ENCODE assay signal across 24 mouse cellular contexts in the genomic region with DNA sequence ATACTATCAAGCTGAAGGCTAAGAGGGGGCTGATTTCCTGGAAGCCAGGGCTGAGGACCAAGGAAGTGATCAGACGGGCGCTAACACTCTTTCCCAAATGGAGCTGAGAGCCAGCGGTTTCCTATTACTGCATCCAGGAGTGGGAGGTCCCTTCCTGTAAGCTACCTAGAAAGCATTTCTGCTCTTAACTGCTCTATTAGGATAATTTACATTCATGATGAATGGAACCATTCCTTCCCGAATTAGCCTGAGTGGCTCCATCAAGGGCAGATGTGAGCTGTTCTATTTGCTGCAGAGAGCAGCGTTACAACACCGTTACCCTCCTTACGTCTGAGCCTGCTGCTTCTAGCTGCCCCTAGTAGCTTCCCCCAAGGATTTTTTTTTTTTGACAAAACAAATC. TPM values are rescaled to one million over a fixed set of nuclear protein-coding genes. Genes with fewer than 3 reads are reported as not detected.
A peak's percentile ranks its signal among the peaks of the same experiment; 100 is the strongest.
DNase-seq lines count a peak whose midpoint lies in the region; ATAC-seq and TF ChIP-seq lines count a peak whose summit lies in the region.
"Had no signal": no experiment of that assay in that cellular context is flagged by ENCODE, and none has a peak within 500 bp of the region (broad histone marks: within the 10 kb centered on the region; RNA-seq: fewer than 3 reads in every experiment).

No protein-coding gene starts in this region.

- H3K27me3 ChIP-seq in forebrain, embryonic 14.5 days (replicated peaks; ENCODE audit: control insufficient read depth, insufficient read depth, low read length) = no peaks in the 10 kb centered on the region
- H3K27me3 ChIP-seq in forebrain, embryonic 13.5 days = peaks cover 5% of the 10 kb centered on the region
- 0 out of 2 replicates have a peak, but pooled peaks cover 3% of the 10 kb centered on the region for H3K27me3 ChIP-seq in kidney, postnatal 0 days (ENCODE audit: insufficient read depth, low read length)
- H3K27me3 ChIP-seq in kidney, embryonic 14.5 days (ENCODE audit: control insufficient read depth, insufficient read depth, low read length) = peaks cover 7% of the 10 kb centered on the region; the same call in 1 of the 2 replicates
- H3K27me3 ChIP-seq: CH12.LX; embryonic facial prominence, embryonic 12.5 days; forebrain, embryonic 15.5 days; Patski had no signal

- no peak for ATAC-seq in forebrain, embryonic 14.5 days
- ATAC-seq in forebrain, embryonic 13.5 days = no peak
- ATAC-seq in kidney, postnatal 0 days (replicated peaks; ENCODE audit: low FRiP score, low read depth) = no peak
- no peak for ATAC-seq in kidney, embryonic 14.5 days (ENCODE audit: low FRiP score, low TSS enrichment)
- ATAC-seq: CD4-positive, CD25-positive, alpha-beta regulatory T cell, adult 4 months; forebrain, embryonic 15.5 days; forebrain, postnatal 0 days; Patski had no signal

- H3K36me3 ChIP-seq in forebrain, embryonic 14.5 days (ENCODE audit: control insufficient read depth, insufficient read depth, low read length) = no peaks in the 10 kb centered on the region
- H3K36me3 ChIP-seq in forebrain, embryonic 13.5 days (ENCODE audit: poor library complexity, severe bottlenecking) = no peaks in the 10 kb centered on the region
- no peaks in the 10 kb centered on the region for H3K36me3 ChIP-seq in kidney, postnatal 0 days (ENCODE audit: insufficient read depth, low read length)
- no peaks in the 10 kb centered on the region for H3K36me3 ChIP-seq in kidney, embryonic 14.5 days (ENCODE audit: control insufficient read depth, insufficient read depth, low read length)
- H3K36me3 ChIP-seq: embryonic facial prominence, embryonic 12.5 days; forebrain, embryonic 15.5 days had no signal

- H3K4me1 ChIP-seq in forebrain, embryonic 14.5 days (ENCODE audit: control insufficient read depth, insufficient read depth, low read length) = peaks cover 15% of the 10 kb centered on the region
- peaks cover 22% of the 10 kb centered on the region for H3K4me1 ChIP-seq in forebrain, embryonic 13.5 days
- H3K4me1 ChIP-seq in kidney, postnatal 0 days (replicated peaks; ENCODE audit: insufficient read depth, low read length) = 0 out of 2 replicates have a peak, but pooled peaks cover 10% of the 10 kb centered on the region
- H3K4me1 ChIP-seq in kidney, embryonic 14.5 days (ENCODE audit: control insufficient read depth, insufficient read depth, low read length) = peaks cover 14% of the 10 kb centered on the region

- WGBS in forebrain, embryonic 14.5 days = 58% methylated on average over 7 of the region's 7 CpGs
- 63% methylated on average over 7 of the region's 7 CpGs for WGBS in forebrain, embryonic 13.5 days
- WGBS in kidney, postnatal 0 days = 15% methylated on average over 7 of the region's 7 CpGs
- WGBS in kidney, embryonic 14.5 days = 28% methylated on average over 7 of the region's 7 CpGs

- H3K4me2 ChIP-seq in forebrain, embryonic 14.5 days (ENCODE audit: low read length) = no peak overlapping the region
- H3K4me2 ChIP-seq in forebrain, embryonic 13.5 days = no peak overlapping the region
- H3K4me2 ChIP-seq in kidney, postnatal 0 days (ENCODE audit: low read length) = no peak overlapping the region
- H3K4me2 ChIP-seq in kidney, embryonic 14.5 days (replicated peaks; ENCODE audit: low read depth, low read length) = no peak overlapping the region
- H3K4me2 ChIP-seq: embryonic facial prominence, embryonic 12.5 days; forebrain, embryonic 15.5 days had no signal

- no peak for TF ChIP-seq CTCF in kidney, postnatal 0 days (IDR thresholded peaks at IDR 0.05; ENCODE audit: low read depth)
- TF ChIP-seq CTCF in brain, embryonic 14.5 days (IDR thresholded peaks at IDR 0.05; ENCODE audit: borderline replicate concordance, extremely low read depth, insufficient read depth, insufficient read length) = no peak

- no peak for TF ChIP-seq POLR2A in brain, embryonic 14.5 days (IDR thresholded peaks at IDR 0.05; ENCODE audit: borderline replicate concordance, extremely low read depth, insufficient read depth, insufficient read length, poor library complexity, severe bottlenecking)

- H3K9ac ChIP-seq in forebrain, embryonic 14.5 days (ENCODE audit: low read length) = no peak overlapping the region
- H3K9ac ChIP-seq in forebrain, embryonic 13.5 days = no peak overlapping the region
- H3K9ac ChIP-seq in kidney, postnatal 0 days (ENCODE audit: low read depth, low read length) = no peak overlapping the region
- no peak overlapping the region for H3K9ac ChIP-seq in kidney, embryonic 14.5 days (ENCODE audit: low read depth, low read length)
- H3K9ac ChIP-seq: embryonic facial prominence, embryonic 12.5 days; forebrain, embryonic 15.5 days; forebrain, postnatal 0 days had no signal

- H3K9me3 ChIP-seq in forebrain, embryonic 14.5 days (replicated peaks; ENCODE audit: control insufficient read depth, low read length) = no peaks in the 10 kb centered on the region
- no peaks in the 10 kb centered on the region for H3K9me3 ChIP-seq in forebrain, embryonic 13.5 days (replicated peaks)
- H3K9me3 ChIP-seq in kidney, postnatal 0 days (replicated peaks; ENCODE audit: low read length) = no peaks in the 10 kb centered on the region
- H3K9me3 ChIP-seq in kidney, embryonic 14.5 days (ENCODE audit: control insufficient read depth, low read length) = no peaks in the 10 kb centered on the region
- H3K9me3 ChIP-seq: embryonic facial prominence, embryonic 12.5 days; forebrain, embryonic 15.5 days had no signal

- no peak overlapping the region for H3K4me3 ChIP-seq in forebrain, embryonic 14.5 days (ENCODE audit: low read depth, low read length)
- no peak overlapping the region for H3K4me3 ChIP-seq in forebrain, embryonic 13.5 days
- no peak overlapping the region for H3K4me3 ChIP-seq in kidney, postnatal 0 days (replicated peaks; ENCODE audit: low read depth, low read length)
- H3K4me3 ChIP-seq in kidney, embryonic 14.5 days (ENCODE audit: low read length) = no peak overlapping the region
- H3K4me3 ChIP-seq: embryonic facial prominence, embryonic 12.5 days; forebrain, embryonic 15.5 days had no signal

- DNase-seq in adrenal gland, adult 2 months = peak; percentile 35
- DNase-seq in adrenal gland, adult 8-10 months = no peak
- peak; percentile 25 for DNase-seq in forebrain, embryonic 14.5 days (ENCODE audit: low spot score)
- DNase-seq in kidney, postnatal 0 days (ENCODE audit: low spot score) = peak; percentile 46
- peak; percentile 46 for DNase-seq in brain, embryonic 14.5 days (ENCODE audit: low read depth)
- no peak for DNase-seq in MN1 (ENCODE audit: low spot score)
- DNase-seq: adrenal gland, postnatal 10 days; adrenal gland, postnatal 25 days; B cell, adult 2 months; cerebellum, adult 11-12 months; cerebellum, adult 2 months; cerebellum, adult 9-10 months; cerebellum, postnatal 10 days; cerebellum, postnatal 25 days; forebrain, postnatal 0 days had no signal

- no peak overlapping the region for H3K27ac ChIP-seq in forebrain, embryonic 14.5 days (ENCODE audit: low read depth, low read length)
- no peak overlapping the region for H3K27ac ChIP-seq in forebrain, embryonic 13.5 days
- H3K27ac ChIP-seq in kidney, postnatal 0 days = no peak overlapping the region
- H3K27ac ChIP-seq in kidney, embryonic 14.5 days (ENCODE audit: low read depth, low read length) = no peak overlapping the region
- H3K27ac ChIP-seq: embryonic facial prominence, embryonic 12.5 days; forebrain, embryonic 15.5 days had no signal

RNA-seq across cellular contexts. Expression of gene Smarcal1, which starts 9.0 kb away (rescaled TPM):
- total RNA-seq in adrenal gland, adult 2 months (2021) = 10 to 100 TPM; 38.5 to 51.4 TPM
- polyA plus RNA-seq in adrenal gland, adult 2 months (2012; rRNA removed) = 49.5 and 56.9 TPM in 2 replicates
- total RNA-seq in adrenal gland, adult 8-10 months (2022) = 10 to 100 TPM; 59.2 to 75.5 (median 64.6) TPM
- polyA plus RNA-seq in forebrain, embryonic 14.5 days (2014; fragmentation: Nextera tagmentation; extraction: Ambion mirVana) = 28.6 and 35.0 TPM in 2 replicates
- 24.2 and 25.0 TPM in 2 replicates for polyA plus RNA-seq in forebrain, embryonic 13.5 days (2015; fragmentation: Nextera tagmentation; extraction: Ambion mirVana)
- polyA plus RNA-seq in kidney, postnatal 0 days (2015; fragmentation: Nextera tagmentation; extraction: Ambion mirVana) = 13.5 and 13.8 TPM in 2 replicates
- polyA plus RNA-seq in kidney, embryonic 14.5 days (2014; fragmentation: Nextera tagmentation; extraction: Ambion mirVana) = 16.0 and 24.4 TPM in 2 replicates
- polyA plus RNA-seq in brain, embryonic 14.5 days (2012; rRNA removed) = 44.9 TPM in 2 replicates

RNA-seq across cellular contexts. Expression of gene March4, which starts 37.3 kb away (rescaled TPM):
- under 1 TPM; 0.35 to 0.45 TPM for total RNA-seq in adrenal gland, adult 2 months (2021)
- 0.17 and 0.18 TPM in 2 replicates for polyA plus RNA-seq in adrenal gland, adult 2 months (2012; rRNA removed)
- total RNA-seq in adrenal gland, adult 8-10 months (2022) = 1 to 10 TPM in 1 of 4 experiments, under 1 TPM in 3; 0.35 to 1.0 (median 0.79) TPM
- polyA plus RNA-seq in forebrain, embryonic 14.5 days (2014; fragmentation: Nextera tagmentation; extraction: Ambion mirVana) = 2.8 and 3.6 TPM in 2 replicates
- 1.6 and 1.8 TPM in 2 replicates for polyA plus RNA-seq in forebrain, embryonic 13.5 days (2015; fragmentation: Nextera tagmentation; extraction: Ambion mirVana)
- not detected in 2 replicates for polyA plus RNA-seq in kidney, postnatal 0 days (2015; fragmentation: Nextera tagmentation; extraction: Ambion mirVana)
- not detected in 2 replicates for polyA plus RNA-seq in kidney, embryonic 14.5 days (2014; fragmentation: Nextera tagmentation; extraction: Ambion mirVana)
- 4.6 and 17.0 TPM in 2 replicates for polyA plus RNA-seq in brain, embryonic 14.5 days (2012; rRNA removed)
- total RNA-seq: ES-E14, MEL had no signal
- polyA plus RNA-seq: CD4-positive, CD25-positive, alpha-beta regulatory T cell, adult 4 months had no signal

Comparison
In these comparisons a context has a peak if more than half of its experiments do, and no peak if none do; other contexts are left out.
1. DNase-seq: peak in adrenal gland, adult 2 months (single experiment), forebrain, embryonic 14.5 days (single experiment), kidney, postnatal 0 days (single experiment) and brain, embryonic 14.5 days (single experiment); none in adrenal gland, adult 8-10 months (single experiment) and MN1 (single experiment).